Mouse (Mus musculus) ES-Bruce4 (cell line): ENCODE measurements at regions not wholly inside any gene's neighbourhood (a gene's known extent, or its start where the extent isn't known, plus 50 kb on each side); places are given as distances from the start of the nearest gene placed in this dataset.
"Not testable (repeated sequence)": the region's sequence is repeated elsewhere in the genome, so short reads cannot be mapped to it uniquely, and the experiment has no call there.

ENCODE experiments used
- H3K27ac ChIP-seq: 2 replicates; pipeline ENCODE4 v1.5.1; 2012; ENCODE audit warnings: low read length, inconsistent platforms; ENCODE audit not compliant: insufficient read depth
- H3K27me3 ChIP-seq: 2 replicates; pipeline ENCODE4 v1.6.1; 2012; ENCODE audit warnings: mild to moderate bottlenecking, low read length, inconsistent platforms; ENCODE audit not compliant: control insufficient read depth, poor library complexity, insufficient read depth, severe bottlenecking
- H3K36me3 ChIP-seq: 2 replicates; pipeline ENCODE4 v1.6.1; 2012; ENCODE audit warnings: inconsistent platforms, mild to moderate bottlenecking, low read length, moderate library complexity; ENCODE audit not compliant: control insufficient read depth, poor library complexity, insufficient read depth, severe bottlenecking
- H3K4me1 ChIP-seq: one replicate; pipeline ENCODE4 v1.8.1; 2011; ENCODE audit warnings: low read length; ENCODE audit not compliant: control insufficient read depth, insufficient read depth
- H3K4me3 ChIP-seq: 2 replicates; pipeline ENCODE4 v1.5.1; 2011; ENCODE audit warnings: low read depth, mild to moderate bottlenecking, low read length
- H3K9ac ChIP-seq: 2 replicates; pipeline ENCODE4 v1.6.1; 2012; ENCODE audit warnings: low read depth, mild to moderate bottlenecking, inconsistent platforms; ENCODE audit not compliant: poor library complexity, severe bottlenecking
- H3K9me3 ChIP-seq: replicated peaks from 2 replicates; pipeline ENCODE4 v1.6.1; 2012; ENCODE audit warnings: mild to moderate bottlenecking, low read length, inconsistent platforms; ENCODE audit not compliant: control insufficient read depth, poor library complexity, insufficient read depth, severe bottlenecking
- CTCF ChIP-seq: IDR thresholded peaks from one replicate; pipeline ENCODE4 v1.8.1; 2011; ENCODE audit warnings: low read depth, low read length
- EP300 ChIP-seq: IDR thresholded peaks from 2 replicates; pipeline ENCODE4 v1.6.1; 2011; ENCODE audit warnings: low read depth, low read length; ENCODE audit not compliant: insufficient read depth
- POLR2A ChIP-seq: IDR thresholded peaks from one replicate; pipeline ENCODE4 v1.8.1; 2011; ENCODE audit warnings: low read length; ENCODE audit not compliant: insufficient read depth

DNA sequence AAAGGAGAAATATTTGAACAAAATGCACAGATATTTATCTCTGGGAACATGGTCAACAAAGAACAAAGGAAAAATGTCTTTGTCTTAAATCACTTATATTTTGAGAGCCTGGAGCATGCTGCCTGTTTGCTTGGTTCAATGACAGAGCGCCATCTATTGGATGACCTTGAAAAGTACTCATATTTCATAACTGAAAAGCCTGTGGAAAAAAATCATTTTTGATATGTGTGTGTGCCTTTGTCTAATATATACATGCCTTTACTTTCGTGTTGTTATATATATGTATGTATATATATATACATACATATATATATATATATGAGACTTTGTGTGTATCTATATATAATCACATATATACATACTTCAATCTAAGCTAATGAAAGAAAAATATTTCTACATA lies 356.1 kb downstream of the Gm8797 start:
- Histone ChIP-seq H3K27ac (no peak overlapping the region), H3K9me3 (no peaks in the 10 kb centered on the region), H3K4me3 (no peak overlapping the region), H3K4me1 (no peaks in the 10 kb centered on the region), H3K36me3 (no peaks in the 10 kb centered on the region), H3K27me3 (no peaks in the 10 kb centered on the region), H3K9ac (no peak overlapping the region)
- TF ChIP-seq POLR2A (no peak), CTCF (no peak), EP300 (no peak)

DNA sequence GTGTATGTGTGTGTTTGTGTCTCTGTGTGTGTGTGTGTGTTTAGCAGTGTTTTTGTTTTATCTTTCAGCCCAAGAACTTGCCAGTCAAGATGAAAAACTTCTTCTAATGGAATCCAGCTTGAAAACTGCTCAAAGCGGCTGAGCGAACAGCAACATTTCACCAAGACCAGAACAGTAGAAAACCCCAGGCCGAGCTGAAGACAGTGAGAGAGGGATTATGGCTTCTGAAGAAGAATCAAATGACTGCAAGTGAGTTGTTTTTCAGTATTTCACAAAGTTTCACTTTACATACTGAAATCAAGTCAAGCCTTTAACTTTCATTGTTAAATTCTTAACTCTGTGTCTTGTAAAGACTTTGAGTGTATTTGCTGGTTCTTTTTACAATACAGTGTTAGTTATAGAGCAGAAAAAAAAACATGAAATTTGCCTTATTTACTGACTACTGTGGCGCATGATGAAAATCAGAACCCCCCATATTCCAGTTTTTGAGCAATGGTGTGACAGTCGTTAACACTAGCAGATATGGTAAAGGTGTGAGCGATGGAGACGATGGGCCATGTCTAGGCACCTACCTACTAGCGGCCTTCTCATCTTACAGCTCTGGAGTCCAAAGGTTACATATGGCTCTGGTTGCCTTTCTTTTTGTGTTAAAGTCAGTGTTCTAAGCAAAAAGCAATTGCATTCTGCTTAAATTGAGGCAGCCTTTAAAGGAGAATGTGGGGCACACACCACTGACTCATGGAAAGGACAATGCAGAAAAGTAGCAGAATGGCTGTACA lies 357.0 kb downstream of the Gm8797 start:
- no peaks in the 10 kb centered on the region for H3K4me1 ChIP-seq
- H3K36me3 ChIP-seq, result no peaks in the 10 kb centered on the region
- no peak overlapping the region for H3K9ac ChIP-seq
- no peak for TF ChIP-seq EP300
- no peak for TF ChIP-seq CTCF
- TF ChIP-seq POLR2A, result no peak
- no peaks in the 10 kb centered on the region for H3K27me3 ChIP-seq
- no peaks in the 10 kb centered on the region for H3K9me3 ChIP-seq
- no peak overlapping the region for H3K4me3 ChIP-seq
- H3K27ac ChIP-seq, result no peak overlapping the region

DNA sequence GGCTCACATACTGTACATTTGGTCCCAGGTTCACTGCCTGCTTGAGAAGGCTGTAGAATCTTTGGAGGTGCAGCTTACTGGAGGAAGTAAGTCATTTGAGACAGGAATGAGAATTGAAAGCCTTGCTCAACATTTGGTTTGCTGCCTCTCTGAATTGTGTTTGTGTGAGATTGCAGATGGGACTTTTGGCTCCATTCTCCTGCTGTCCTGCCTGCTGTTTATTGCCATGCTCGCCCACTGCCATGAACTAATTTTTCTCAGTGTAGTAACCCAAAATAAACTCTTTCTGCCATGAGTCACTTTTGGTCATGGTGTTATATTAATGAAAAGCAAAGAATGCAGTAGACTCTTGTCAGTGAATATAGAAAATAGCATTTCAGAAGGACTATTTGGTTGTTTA lies 368.1 kb downstream of the Gm8797 start:
- no peak overlapping the region for H3K9ac ChIP-seq
- H3K27ac ChIP-seq, result no peak overlapping the region
- H3K9me3 ChIP-seq, result no peaks in the 10 kb centered on the region; the same call in 1 of the 2 replicates
- H3K27me3 ChIP-seq, result no peaks in the 10 kb centered on the region
- no peak overlapping the region for H3K4me3 ChIP-seq
- no peaks in the 10 kb centered on the region for H3K4me1 ChIP-seq
- TF ChIP-seq CTCF (no peak), EP300 (no peak)
- no peaks in the 10 kb centered on the region for H3K36me3 ChIP-seq

DNA sequence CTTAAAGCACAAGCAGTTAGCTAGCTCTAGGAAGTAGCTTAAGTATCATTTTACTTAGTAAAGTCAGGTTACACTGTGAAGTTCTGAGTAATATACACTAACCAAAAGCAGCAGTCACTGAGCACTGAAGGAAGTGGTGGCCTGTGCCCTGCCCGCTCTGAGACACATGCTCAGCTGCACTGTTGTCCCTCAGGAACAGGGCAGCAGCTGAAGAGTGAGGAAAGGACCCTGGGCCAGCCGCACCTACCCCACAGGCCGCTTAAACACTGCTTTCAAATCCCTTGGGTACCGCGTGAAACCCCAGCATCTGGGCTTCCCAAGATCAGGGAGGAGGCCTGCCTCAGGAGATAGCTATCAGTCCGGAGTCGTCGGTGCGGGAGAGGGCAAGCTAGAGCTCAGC lies 385.1 kb downstream of the Gm8797 start:
- H3K9me3 ChIP-seq, H3K27me3 ChIP-seq, H3K36me3 ChIP-seq, H3K9ac ChIP-seq, H3K27ac ChIP-seq, H3K4me3 ChIP-seq, H3K4me1 ChIP-seq: not testable (repeated sequence)

DNA sequence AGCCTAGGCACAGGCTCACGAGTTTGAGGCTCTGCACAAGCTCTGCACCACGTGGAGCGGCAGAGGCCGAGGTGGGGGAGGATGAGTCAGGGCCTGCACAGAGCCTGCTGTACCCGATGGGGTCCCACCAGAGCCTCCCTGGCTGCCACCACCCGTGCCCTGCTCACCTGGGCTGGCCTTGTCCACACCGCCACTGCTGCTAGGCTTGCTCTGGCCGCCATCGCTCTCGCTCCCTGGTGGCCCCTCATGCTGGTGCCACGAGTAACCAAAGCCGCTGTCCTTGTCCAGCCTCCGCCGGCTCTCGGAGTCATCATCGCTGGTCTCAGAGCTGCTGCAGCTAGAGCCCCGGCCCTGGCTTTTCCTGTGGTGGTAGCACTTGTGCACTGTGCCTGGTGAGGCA lies 386.8 kb downstream of the Gm8797 start:
- Histone ChIP-seq H3K36me3 (no peaks in the 10 kb centered on the region), H3K27ac (no peak overlapping the region), H3K4me3 (0 out of 2 replicates have a peak overlapping the region, but pooled peaks have one; percentile 1), H3K9me3 (peaks cover 5% of the 10 kb centered on the region; the same call in 1 of the 2 replicates), H3K9ac (no peak overlapping the region), H3K4me1 (no peaks in the 10 kb centered on the region), H3K27me3 (no peaks in the 10 kb centered on the region)
- TF ChIP-seq POLR2A (no peak), CTCF (no peak), EP300 (no peak)

DNA sequence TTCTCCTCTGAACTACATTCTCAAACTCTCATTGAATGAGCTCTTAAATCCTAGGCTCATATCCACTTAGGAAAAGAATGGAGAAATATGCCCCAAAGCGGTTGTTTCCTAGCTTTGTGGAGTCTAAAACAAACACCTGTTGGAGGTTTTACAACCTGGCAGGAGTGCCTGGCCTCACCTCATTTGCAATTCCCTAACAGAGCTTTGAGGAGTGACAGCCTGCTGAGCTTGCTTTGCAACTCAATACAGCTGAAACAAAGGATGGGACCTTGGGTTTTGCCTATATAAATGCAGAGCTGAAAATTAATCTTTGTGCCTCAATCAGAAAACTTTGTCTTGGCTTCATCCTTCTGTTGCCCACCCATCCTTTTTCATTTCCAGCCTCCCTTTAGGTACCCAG lies 423.2 kb downstream of the Gm8797 start:
- no peak overlapping the region for H3K27ac ChIP-seq

More for the DNA sequence above, 423.2 kb downstream of the Gm8797 start:
- Histone ChIP-seq H3K4me1 (no peaks in the 10 kb centered on the region), H3K4me3 (no peak overlapping the region), H3K9me3 (peaks cover 4% of the 10 kb centered on the region), H3K36me3 (no peaks in the 10 kb centered on the region), H3K9ac (no peak overlapping the region), H3K27me3 (no peaks in the 10 kb centered on the region)
- peak; percentile 86 for TF ChIP-seq EP300
- no peak for TF ChIP-seq CTCF
